ENCODE assay signal across 8 mouse cellular contexts in genomic region chr2:30474776-30475175, GRCm38 (mm10). TPM values are rescaled to one million over a fixed set of nuclear protein-coding genes. Genes with fewer than 3 reads are reported as not detected.
A peak's percentile ranks its signal among the peaks of the same experiment; 100 is the strongest.
DNase-seq lines count a peak whose midpoint lies in the region; ATAC-seq and TF ChIP-seq lines count a peak whose summit lies in the region.

No protein-coding gene starts in this region.

- no peak overlapping the region for H3K27ac ChIP-seq in liver, embryonic 11.5 days (ENCODE audit: low read depth, low read length)
- no peak overlapping the region for H3K27ac ChIP-seq in forebrain, embryonic 12.5 days
- no peak overlapping the region for H3K27ac ChIP-seq in limb, embryonic 13.5 days
- H3K27ac ChIP-seq in small intestine, adult 2 months (ENCODE audit: insufficient read depth, low read depth, low read length) = no peak overlapping the region

- H3K27me3 ChIP-seq in liver, embryonic 11.5 days (replicated peaks; ENCODE audit: control insufficient read depth, insufficient read depth, low read length) = peaks cover 61% of the 10 kb centered on the region
- peaks cover 8% of the 10 kb centered on the region; the same call in 1 of the 2 replicates for H3K27me3 ChIP-seq in forebrain, embryonic 12.5 days
- no peaks in the 10 kb centered on the region for H3K27me3 ChIP-seq in limb, embryonic 13.5 days
- H3K27me3 ChIP-seq in small intestine, adult 2 months (ENCODE audit: control insufficient read depth, insufficient read depth, low read length) = no peaks in the 10 kb centered on the region

- no peak for TF ChIP-seq CTCF in small intestine, adult 2 months (IDR thresholded peaks at IDR 0.05; ENCODE audit: extremely low read depth, insufficient read length, insufficient replicate concordance, low read depth, low read length)

- WGBS in liver, embryonic 11.5 days = 35% methylated on average over 4 of the region's 4 CpGs
- WGBS in forebrain, embryonic 12.5 days = 22% methylated on average over 4 of the region's 4 CpGs
- WGBS in limb, embryonic 13.5 days = 38% methylated on average over 4 of the region's 4 CpGs
- WGBS in small intestine, adult 2 months = 22% methylated on average over 4 of the region's 4 CpGs

- no peak overlapping the region for H3K9ac ChIP-seq in liver, embryonic 11.5 days (ENCODE audit: low read depth, low read length)
- H3K9ac ChIP-seq in forebrain, embryonic 12.5 days = peak overlapping the region; percentile 49; the same call in 1 of the 2 replicates
- no peak overlapping the region for H3K9ac ChIP-seq in limb, embryonic 13.5 days

- no peaks in the 10 kb centered on the region for H3K36me3 ChIP-seq in liver, embryonic 11.5 days (ENCODE audit: control insufficient read depth, insufficient read depth, low read length)
- no peaks in the 10 kb centered on the region for H3K36me3 ChIP-seq in forebrain, embryonic 12.5 days (replicated peaks)
- H3K36me3 ChIP-seq in limb, embryonic 13.5 days = no peaks in the 10 kb centered on the region
- H3K36me3 ChIP-seq in small intestine, adult 2 months (ENCODE audit: control insufficient read depth, insufficient read depth, low read length) = no peaks in the 10 kb centered on the region

- TF ChIP-seq POLR2A in small intestine, adult 2 months (IDR thresholded peaks at IDR 0.05; ENCODE audit: low read depth, low read length) = no peak

- H3K4me2 ChIP-seq in liver, embryonic 11.5 days = peak overlapping the region; percentile 66
- peak overlapping the region; percentile 96 for H3K4me2 ChIP-seq in forebrain, embryonic 12.5 days
- H3K4me2 ChIP-seq in limb, embryonic 13.5 days (replicated peaks) = peak overlapping the region; percentile 97

- no peaks in the 10 kb centered on the region for H3K9me3 ChIP-seq in liver, embryonic 11.5 days (ENCODE audit: control insufficient read depth, low read length)
- H3K9me3 ChIP-seq in forebrain, embryonic 12.5 days = no peaks in the 10 kb centered on the region
- H3K9me3 ChIP-seq in limb, embryonic 13.5 days = no peaks in the 10 kb centered on the region

- no peak overlapping the region for H3K4me3 ChIP-seq in liver, embryonic 11.5 days (ENCODE audit: low read depth, low read length)
- peak overlapping the region; percentile 93 for H3K4me3 ChIP-seq in forebrain, embryonic 12.5 days (replicated peaks)
- peak overlapping the region; percentile 97 for H3K4me3 ChIP-seq in limb, embryonic 13.5 days
- H3K4me3 ChIP-seq in small intestine, adult 2 months (ENCODE audit: low read depth, low read length) = peak overlapping the region; percentile 83

- no peak for DNase-seq in liver, embryonic 11.5 days (ENCODE audit: low spot score)
- DNase-seq in liver = no peak
- no peak for DNase-seq in embryo, embryonic 10.5 days (ENCODE audit: low spot score)
- DNase-seq in spleen, adult 12 weeks (ENCODE audit: low spot score) = no peak
- no peak for DNase-seq in right cerebral cortex, adult 2 months (ENCODE audit: low spot score in 2 of 2)

- H3K4me1 ChIP-seq in liver, embryonic 11.5 days (replicated peaks; ENCODE audit: control insufficient read depth, insufficient read depth, low read length) = peaks cover 13% of the 10 kb centered on the region
- H3K4me1 ChIP-seq in forebrain, embryonic 12.5 days = peaks cover 30% of the 10 kb centered on the region
- peaks cover 20% of the 10 kb centered on the region for H3K4me1 ChIP-seq in limb, embryonic 13.5 days
- peaks cover 22% of the 10 kb centered on the region for H3K4me1 ChIP-seq in small intestine, adult 2 months (ENCODE audit: control insufficient read depth, insufficient read depth, insufficient read length, low read length)

- ATAC-seq in liver, embryonic 11.5 days (replicated peaks; ENCODE audit: low FRiP score) = no peak
- no peak for ATAC-seq in forebrain, embryonic 12.5 days (ENCODE audit: low FRiP score)
- ATAC-seq in limb, embryonic 13.5 days (ENCODE audit: low FRiP score, low read depth) = no peak

RNA-seq across cellular contexts. Expression of gene Ier5l, which starts 0.8 kb away (rescaled TPM):
- polyA plus RNA-seq in liver, embryonic 11.5 days (2014; fragmentation: Nextera tagmentation; extraction: Ambion mirVana) = 1.2 TPM in 2 replicates
- 2.3 and 2.7 TPM in 2 replicates for polyA plus RNA-seq in forebrain, embryonic 12.5 days (2016; fragmentation: Nextera tagmentation; extraction: Ambion mirVana)
- 2.9 and 3.0 TPM in 2 replicates for polyA plus RNA-seq in limb, embryonic 13.5 days (2015; fragmentation: Nextera tagmentation; extraction: Ambion mirVana)
- polyA plus RNA-seq in small intestine, adult 2 months (2012; rRNA removed) = 11.5 and 13.4 TPM in 2 replicates

RNA-seq across cellular contexts. Expression of gene Ptpa, which starts 58.9 kb away (rescaled TPM):
- polyA plus RNA-seq in liver, embryonic 11.5 days (2014; fragmentation: Nextera tagmentation; extraction: Ambion mirVana) = 124 and 135 TPM in 2 replicates
- polyA plus RNA-seq in forebrain, embryonic 12.5 days (2016; fragmentation: Nextera tagmentation; extraction: Ambion mirVana) = 131 and 144 TPM in 2 replicates
- polyA plus RNA-seq in limb, embryonic 13.5 days (2015; fragmentation: Nextera tagmentation; extraction: Ambion mirVana) = 144 and 150 TPM in 2 replicates
- 55.4 and 102 TPM in 2 replicates for polyA plus RNA-seq in small intestine, adult 2 months (2012; rRNA removed)

RNA-seq across cellular contexts. Expression of gene Crat, which starts 59.2 kb away (rescaled TPM):
- 26.1 and 38.3 TPM in 2 replicates for polyA plus RNA-seq in liver, embryonic 11.5 days (2014; fragmentation: Nextera tagmentation; extraction: Ambion mirVana)
- polyA plus RNA-seq in forebrain, embryonic 12.5 days (2016; fragmentation: Nextera tagmentation; extraction: Ambion mirVana) = 22.5 and 23.0 TPM in 2 replicates
- 28.0 and 31.1 TPM in 2 replicates for polyA plus RNA-seq in limb, embryonic 13.5 days (2015; fragmentation: Nextera tagmentation; extraction: Ambion mirVana)
- polyA plus RNA-seq in small intestine, adult 2 months (2012; rRNA removed) = 77.8 and 176 TPM in 2 replicates
